Mouse (Mus musculus) neural tube, embryonic 14.5 days (tissue): Measurements from ENCODE around the gene Gm2a. TPM values are rescaled to one million over a fixed set of nuclear protein-coding genes. Genes with fewer than 3 reads are reported as not detected.
"Not testable (repeated sequence)": the region's sequence is repeated elsewhere in the genome, so short reads cannot be mapped to it uniquely, and the experiment has no call there.

ENCODE experiments used
- ATAC-seq: fragments of 200-750 bp; cut with Nextera tagmentation; 2 replicates; pipeline ENCODE4 v1.8.0; 2017; ENCODE audit warnings: low read depth, mild to moderate bottlenecking, moderate TSS enrichment, moderate library complexity
- H3K27ac ChIP-seq: fragments of 300-500 bp; sonication (generic); 2 replicates; pipeline ENCODE4 v1.5.1; 2014; ENCODE audit warnings: low read depth, mild to moderate bottlenecking, control low read depth, low read length, moderate library complexity, mixed read lengths
- H3K27me3 ChIP-seq: fragments of 300-500 bp; sonication (generic); 2 replicates; pipeline ENCODE4 v1.6.1; 2014; ENCODE audit warnings: low read length; ENCODE audit not compliant: control insufficient read depth, insufficient read depth
- H3K36me3 ChIP-seq: fragments of 300-500 bp; sonication (generic); 2 replicates; pipeline ENCODE4 v1.6.1; 2014; ENCODE audit warnings: low read length, mixed read lengths; ENCODE audit not compliant: control insufficient read depth, insufficient read depth
- H3K4me1 ChIP-seq: fragments of 300-500 bp; sonication (generic); 2 replicates; pipeline ENCODE4 v1.6.1; 2014; ENCODE audit warnings: low read length; ENCODE audit not compliant: control insufficient read depth, insufficient read depth
- H3K4me2 ChIP-seq: fragments of 300-500 bp; sonication (generic); 2 replicates; pipeline ENCODE4 v1.6.1; 2014; ENCODE audit warnings: mild to moderate bottlenecking, low read depth, low read length, control low read depth
- H3K4me3 ChIP-seq: fragments of 300-500 bp; sonication (generic); 2 replicates; pipeline ENCODE4 v1.5.1; 2014; ENCODE audit warnings: low read depth, low read length, control low read depth, mixed read lengths
- H3K9ac ChIP-seq: fragments of 300-500 bp; sonication (generic); replicated peaks from 2 replicates; pipeline ENCODE4 v1.6.1; 2014; ENCODE audit warnings: low read depth, mild to moderate bottlenecking, control low read depth, low read length, mixed read lengths
- H3K9me3 ChIP-seq: fragments of 300-500 bp; sonication (generic); 2 replicates; pipeline ENCODE4 v1.6.1; 2016; ENCODE audit warnings: low read length; ENCODE audit not compliant: control insufficient read depth
- WGBS: fragments of 180-500 bp; shearing (Covaris S2); extraction: QIAGEN DNeasy Blood & Tissue Kit; methylation state at CpG from one replicate; pipeline ENCODE4 v1.1.7; 2014; 5-methylcytosine and 5-hydroxymethylcytosine counted together
- polyA plus RNA-seq: library from polyadenylated mRNA; unstranded; fragments of >200 nt; fragmentation: Nextera tagmentation; extraction: Ambion mirVana; gene quantifications from 2 replicates; pipeline ENCODE4 v1.2.1, GENCODE M21; 2014

The Gm2a gene
- polyA plus RNA-seq, 1 experiment from 2014 or later, result 32.5 TPM

GRCm38 (mm10) chr11:55103229-55103628 lies 5.3 kb downstream of the Gm2a start:
- no peak for ATAC-seq
- no peak overlapping the region for H3K9ac ChIP-seq
- H3K4me2 ChIP-seq, result no peak overlapping the region
- H3K27me3 ChIP-seq, result no peaks in the 10 kb centered on the region
- no peaks in the 10 kb centered on the region for H3K9me3 ChIP-seq
- no peaks in the 10 kb centered on the region for H3K36me3 ChIP-seq
- H3K4me1 ChIP-seq, result no peaks in the 10 kb centered on the region
- H3K27ac ChIP-seq, result no peak overlapping the region
- no peak overlapping the region for H3K4me3 ChIP-seq
- 51% methylated on average over 3 of the region's 3 CpGs for WGBS

GRCm38 (mm10) chr11:55105389-55105788 lies 7.5 kb downstream of the Gm2a start:
- Histone ChIP-seq H3K27ac (no peak overlapping the region), H3K36me3 (no peaks in the 10 kb centered on the region; the same call in 1 of the 2 replicates), H3K4me1 (no peaks in the 10 kb centered on the region), H3K4me2 (no peak overlapping the region), H3K27me3 (no peaks in the 10 kb centered on the region), H3K4me3 (no peak overlapping the region), H3K9me3 (no peaks in the 10 kb centered on the region), H3K9ac (no peak overlapping the region)
- no peak for ATAC-seq
- WGBS, result 88% methylated on average over 4 of the region's 4 CpGs

GRCm38 (mm10) chr11:55106636-55107035 lies 8.7 kb downstream of the Gm2a start:
- H3K4me1 ChIP-seq, result no peaks in the 10 kb centered on the region
- H3K4me2 ChIP-seq, result no peak overlapping the region
- H3K27ac ChIP-seq, result no peak overlapping the region
- no peaks in the 10 kb centered on the region; the same call in 1 of the 2 replicates for H3K36me3 ChIP-seq
- no peak overlapping the region for H3K9ac ChIP-seq
- WGBS, result 100% methylated on average over 1 of the region's 1 CpGs
- no peak overlapping the region for H3K4me3 ChIP-seq
- ATAC-seq, result no peak
- no peaks in the 10 kb centered on the region for H3K27me3 ChIP-seq
- H3K9me3 ChIP-seq, result no peaks in the 10 kb centered on the region

- H3K9me3 ChIP-seq, result no peaks in the 10 kb centered on the region
- 96% methylated on average over 7 of the region's 7 CpGs for WGBS
- no peak overlapping the region for H3K4me2 ChIP-seq
- H3K27ac ChIP-seq, result no peak overlapping the region
- no peaks in the 10 kb centered on the region; the same call in 1 of the 2 replicates for H3K36me3 ChIP-seq
- no peak for ATAC-seq
- H3K4me3 ChIP-seq, result no peak overlapping the region
- no peaks in the 10 kb centered on the region for H3K27me3 ChIP-seq
- H3K9ac ChIP-seq, result no peak overlapping the region
- H3K4me1 ChIP-seq, result no peaks in the 10 kb centered on the region
Measured at GRCm38 (mm10) chr11:55109521-55110300, 11.8 kb downstream of the Gm2a start.

GRCm38 (mm10) chr11:55110566-55111169 lies 12.8 kb downstream of the Gm2a start:
- no peaks in the 10 kb centered on the region for H3K4me1 ChIP-seq
- ATAC-seq, result no peak
- WGBS, result 62% methylated on average over 7 of the region's 7 CpGs
- no peaks in the 10 kb centered on the region for H3K27me3 ChIP-seq
- H3K36me3 ChIP-seq, result no peaks in the 10 kb centered on the region; the same call in 1 of the 2 replicates
- H3K4me2 ChIP-seq, result no peak overlapping the region
- no peak overlapping the region for H3K27ac ChIP-seq
- no peak overlapping the region for H3K4me3 ChIP-seq
- no peak overlapping the region for H3K9ac ChIP-seq
- no peaks in the 10 kb centered on the region for H3K9me3 ChIP-seq

- no peak overlapping the region for H3K27ac ChIP-seq
- no peaks in the 10 kb centered on the region for H3K27me3 ChIP-seq
- ATAC-seq, result no peak
- no peak overlapping the region for H3K9ac ChIP-seq
- WGBS, result 82% methylated on average over 7 of the region's 7 CpGs
- no peaks in the 10 kb centered on the region; the same call in 1 of the 2 replicates for H3K36me3 ChIP-seq
- H3K4me2 ChIP-seq, result no peak overlapping the region
- H3K4me3 ChIP-seq, result no peak overlapping the region
- H3K9me3 ChIP-seq, result no peaks in the 10 kb centered on the region
- H3K4me1 ChIP-seq, result no peaks in the 10 kb centered on the region
Measured at GRCm38 (mm10) chr11:55113209-55113860, 15.4 kb downstream of the Gm2a start.

GRCm38 (mm10) chr11:55113861-55114250 lies 15.9 kb downstream of the Gm2a start:
- ATAC-seq, H3K4me1 ChIP-seq, H3K9ac ChIP-seq, H3K27ac ChIP-seq, H3K36me3 ChIP-seq, H3K4me3 ChIP-seq, H3K9me3 ChIP-seq, H3K4me2 ChIP-seq, H3K27me3 ChIP-seq: not testable (repeated sequence)
- WGBS, result 37% methylated on average over 4 of the region's 4 CpGs

- ATAC-seq, result no peak
- Histone ChIP-seq H3K4me2 (no peak overlapping the region), H3K9ac (no peak overlapping the region), H3K4me1 (no peaks in the 10 kb centered on the region), H3K9me3 (no peaks in the 10 kb centered on the region), H3K4me3 (no peak overlapping the region), H3K27me3 (no peaks in the 10 kb centered on the region), H3K27ac (no peak overlapping the region), H3K36me3 (no peaks in the 10 kb centered on the region; the same call in 1 of the 2 replicates)
- 85% methylated on average over 2 of the region's 2 CpGs for whole genome bisulfite sequencing
Measured at GRCm38 (mm10) chr11:55114291-55114690, 16.4 kb downstream of the Gm2a start.

GRCm38 (mm10) chr11:55116004-55116403 lies 18.1 kb downstream of the Gm2a start:
- no peak overlapping the region for H3K4me3 ChIP-seq
- H3K9me3 ChIP-seq, result no peaks in the 10 kb centered on the region
- ATAC-seq, result no peak
- 96% methylated on average over 3 of the region's 3 CpGs for WGBS
- no peaks in the 10 kb centered on the region for H3K36me3 ChIP-seq
- no peaks in the 10 kb centered on the region for H3K27me3 ChIP-seq
- no peak overlapping the region for H3K4me2 ChIP-seq
- no peaks in the 10 kb centered on the region for H3K4me1 ChIP-seq
- no peak overlapping the region for H3K9ac ChIP-seq
- H3K27ac ChIP-seq, result no peak overlapping the region
